Mouse (Mus musculus) heart, postnatal 4 days (tissue): ENCODE results near the gene Cdk15. TPM values are rescaled to one million over a fixed set of nuclear protein-coding genes. Genes with fewer than 3 reads are reported as not detected.
A peak's percentile ranks its signal among the peaks of the same experiment; 100 is the strongest.

Experiments used
- DNase-seq: peaks from one replicate; pipeline ENCODE4 v3.0.0; 2021
- total RNA-seq, 2 experiments: library from RNA; stranded (reverse); gene quantifications; 2 replicates each; pipeline ENCODE4 v1.2.3; 2021

Gene Cdk15
- total RNA-seq, 2 experiments from 2014 or later = not detected

DNA sequence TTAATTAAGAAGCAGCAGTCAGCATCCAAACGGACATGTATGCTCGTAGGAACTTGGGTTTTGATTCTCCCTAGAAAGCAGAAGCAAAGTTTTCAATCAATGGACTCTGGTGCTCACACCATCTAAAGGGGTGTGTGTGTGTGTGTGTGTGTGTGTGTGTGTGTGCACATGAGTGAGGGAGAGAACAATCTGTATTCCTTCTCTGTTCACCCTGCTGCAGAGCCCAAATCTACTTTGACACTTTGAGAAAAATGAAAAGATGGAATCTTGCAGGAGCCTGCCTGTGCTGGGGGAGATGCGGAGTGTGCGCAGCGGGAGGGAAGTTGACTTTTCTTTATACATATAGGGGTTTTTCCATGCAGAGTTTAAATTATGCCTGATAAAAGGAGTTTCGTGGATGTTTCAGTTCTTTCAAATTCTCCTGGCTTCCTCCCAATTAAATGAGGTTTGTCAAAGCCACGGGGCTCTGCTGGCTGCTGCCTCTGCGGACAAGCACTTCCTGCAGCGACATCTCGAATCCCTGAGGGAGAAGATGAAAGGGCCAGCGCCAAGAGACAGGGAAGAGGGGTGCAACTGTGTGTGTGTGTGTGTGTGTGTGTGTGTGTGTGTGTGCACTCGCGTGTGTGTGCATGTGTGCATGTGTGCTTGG lies 76.2 kb downstream of the Cdk15 start:
- peak; percentile 14 for DNase-seq

DNA sequence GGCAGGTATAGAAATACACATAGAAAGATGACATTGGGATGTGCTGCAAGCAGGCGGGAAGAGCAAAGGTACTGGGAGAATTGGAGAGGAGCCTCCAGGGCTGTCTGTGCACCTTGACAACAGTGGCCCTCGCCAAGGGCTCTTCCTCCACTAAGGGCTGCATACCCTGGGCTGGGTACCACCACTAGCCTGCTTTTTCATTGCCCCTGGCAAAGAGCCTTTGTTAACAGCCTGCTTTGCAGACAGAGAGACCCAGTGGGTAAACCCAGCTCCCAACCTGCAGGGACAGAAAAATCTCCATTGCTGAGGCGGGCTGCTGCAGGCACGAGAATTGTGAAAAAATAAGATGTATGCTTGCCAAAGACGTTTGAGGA lies 76.7 kb downstream of the Cdk15 start:
- DNase-seq = no peak

DNA sequence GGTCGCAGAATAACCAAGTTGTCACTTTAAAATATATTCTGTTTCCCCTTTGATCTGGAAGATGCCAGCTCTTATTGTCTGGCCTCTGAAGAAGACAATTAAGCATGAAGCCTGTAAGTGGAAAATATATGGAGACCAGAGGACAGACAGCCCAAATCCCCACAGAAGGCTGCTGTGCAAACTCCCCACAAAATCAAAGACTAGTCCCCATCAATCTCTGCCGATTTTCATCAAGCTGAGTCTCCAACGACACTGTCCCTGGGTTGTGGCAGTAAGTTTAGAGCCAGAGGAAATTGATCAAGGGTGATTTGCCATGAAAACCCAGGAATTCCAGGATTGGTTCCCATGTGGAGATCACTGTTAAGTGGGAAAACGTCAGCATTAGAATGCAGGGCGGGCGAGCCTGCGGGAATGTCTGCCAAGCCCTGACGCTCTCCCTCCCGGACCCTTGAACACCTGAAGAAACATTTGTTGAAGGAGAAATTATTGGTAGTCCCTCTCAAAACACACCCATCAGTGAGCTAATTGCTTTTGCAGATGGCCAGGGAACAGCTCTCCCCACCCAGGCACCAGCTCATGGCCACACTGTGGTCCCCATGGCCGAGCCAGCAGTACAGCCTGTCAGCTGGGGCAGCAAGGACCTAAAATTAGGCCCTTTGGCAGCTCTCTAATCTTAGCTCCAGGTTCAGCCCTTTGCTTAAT lies 77.3 kb downstream of the Cdk15 start:
- DNase-seq = peak; percentile 27

DNA sequence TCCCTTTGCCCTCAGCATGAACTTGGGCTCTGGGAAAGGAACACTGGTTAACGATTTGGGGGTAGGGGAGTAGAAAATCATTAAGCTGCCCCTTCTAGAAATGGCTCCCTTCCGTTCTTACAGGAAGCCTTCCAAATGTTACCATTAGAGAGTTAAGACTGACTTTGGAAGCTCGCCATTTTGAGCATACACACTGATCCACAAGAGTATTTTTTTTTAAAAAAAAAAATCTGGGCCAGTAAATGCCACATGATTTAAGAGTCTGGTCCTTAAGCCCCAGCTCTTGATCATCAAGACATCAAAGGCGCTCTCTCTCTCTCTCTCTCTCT lies 77.8 kb downstream of the Cdk15 start:
- DNase-seq = no peak

DNA sequence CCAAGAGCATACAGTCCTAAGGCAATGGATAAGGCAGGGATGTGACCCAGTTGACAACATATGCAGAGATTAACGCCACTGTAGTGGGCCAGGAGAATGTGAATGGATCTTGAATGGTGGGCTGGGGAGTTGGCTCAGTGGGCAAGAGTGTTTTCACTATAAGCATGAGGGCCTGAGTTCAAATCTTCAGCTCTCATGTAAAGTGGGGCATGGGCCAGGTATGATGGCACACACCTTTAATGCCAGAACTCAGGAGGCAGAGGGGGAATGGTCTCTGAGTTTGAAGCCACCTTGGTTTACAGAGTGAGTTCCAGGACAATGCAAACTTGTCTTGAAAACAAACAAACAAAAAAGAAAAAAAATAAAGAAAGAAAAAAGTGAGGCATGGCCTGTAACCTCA lies 79.5 kb downstream of the Cdk15 start:
- DNase-seq = no peak

DNA sequence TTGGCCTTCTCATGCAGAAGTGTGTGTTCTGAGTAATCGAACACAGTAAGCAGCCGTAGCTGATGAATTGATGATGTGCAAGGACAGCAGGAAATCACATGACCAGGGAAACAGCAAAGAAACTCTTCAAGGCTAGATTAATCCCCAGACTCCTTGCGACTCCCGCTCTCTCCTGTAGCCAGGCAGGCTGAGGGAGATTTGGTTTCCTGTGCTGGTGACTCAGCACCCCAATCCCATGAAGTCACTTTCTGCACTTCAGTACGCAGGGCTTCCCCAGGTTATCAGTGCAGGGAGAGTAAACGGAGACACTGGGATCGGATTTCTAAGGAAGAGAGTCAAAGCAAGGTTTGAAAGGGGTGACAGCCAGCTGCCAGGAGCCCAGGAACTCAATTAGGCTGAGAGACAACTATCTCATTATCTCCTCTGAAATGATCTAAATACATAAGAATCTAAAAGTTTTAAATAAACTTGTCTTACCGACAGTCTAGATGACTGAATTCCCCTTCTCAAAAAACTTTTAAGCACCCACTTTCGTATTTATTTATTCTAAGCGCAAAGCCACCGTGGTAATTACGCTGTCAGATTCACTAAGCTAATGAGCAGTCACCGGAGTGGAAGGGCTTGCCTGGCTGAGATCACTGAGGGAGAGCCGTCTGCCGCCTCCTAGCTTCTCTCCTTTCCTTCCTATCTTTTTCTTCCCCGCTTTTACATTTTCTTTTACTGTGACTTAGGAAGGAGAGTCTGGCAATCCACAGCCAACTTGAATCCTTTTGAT lies 84.3 kb downstream of the Cdk15 start:
- DNase-seq = no peak

DNA sequence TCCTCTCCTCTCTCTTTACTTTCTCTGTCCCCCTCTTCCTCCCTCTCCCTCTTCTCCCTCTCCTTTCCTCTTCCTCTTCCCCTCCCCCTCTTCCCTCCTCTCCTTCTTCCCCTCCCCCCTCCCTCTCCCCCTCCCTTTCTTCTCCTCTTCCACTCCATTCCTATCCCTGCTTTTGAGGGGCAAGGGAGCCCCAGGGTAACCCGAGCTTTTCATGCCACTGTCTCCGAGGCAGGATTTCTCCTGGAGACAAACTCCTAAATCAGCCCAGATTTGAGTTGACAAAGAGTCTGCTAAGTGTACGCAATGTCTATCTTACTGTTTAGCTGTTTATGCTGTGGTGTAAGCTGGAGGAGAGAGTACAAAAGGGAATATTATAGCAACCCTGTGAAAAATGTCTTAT lies 85.0 kb downstream of the Cdk15 start:
- DNase-seq = no peak

DNA sequence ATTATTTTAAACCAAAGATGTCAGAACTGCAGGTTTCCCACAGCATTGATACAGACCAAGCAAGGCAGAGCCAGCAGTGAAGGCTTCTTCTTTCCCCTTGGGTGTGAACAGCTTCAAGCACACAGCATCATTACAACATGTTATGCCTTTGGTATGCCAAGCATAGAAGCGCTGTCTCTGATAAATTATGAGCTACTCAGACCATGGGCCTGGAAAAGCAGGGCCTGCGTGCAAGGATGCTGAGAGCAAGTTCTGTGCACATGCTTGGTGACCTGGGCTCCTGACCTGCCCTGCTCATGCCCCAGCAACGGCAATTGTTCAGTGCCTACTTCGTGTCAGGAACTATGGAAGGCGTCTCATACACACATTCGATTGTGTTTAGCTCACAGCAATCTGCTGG lies 85.4 kb downstream of the Cdk15 start:
- no peak for DNase-seq

DNA sequence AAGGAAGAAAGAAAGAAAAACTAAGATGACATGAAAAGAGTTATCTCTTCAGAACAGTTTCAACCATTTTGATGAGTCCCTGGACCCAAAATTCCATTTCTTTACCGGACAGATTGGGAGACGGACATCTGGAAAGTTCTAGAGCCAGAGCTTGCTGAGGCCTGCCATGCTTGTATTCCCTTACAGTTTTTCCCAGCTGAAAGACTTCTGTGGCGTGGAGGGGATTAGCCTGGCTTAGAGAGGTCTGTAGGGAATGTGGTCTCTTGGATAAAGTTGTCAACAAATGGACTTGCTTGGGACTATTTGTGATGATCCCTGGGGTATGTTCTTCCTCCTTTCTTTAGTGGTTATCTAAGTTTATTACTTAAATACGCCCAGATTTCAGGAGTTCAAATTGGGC lies 96.0 kb downstream of the Cdk15 start:
- DNase-seq = no peak

DNA sequence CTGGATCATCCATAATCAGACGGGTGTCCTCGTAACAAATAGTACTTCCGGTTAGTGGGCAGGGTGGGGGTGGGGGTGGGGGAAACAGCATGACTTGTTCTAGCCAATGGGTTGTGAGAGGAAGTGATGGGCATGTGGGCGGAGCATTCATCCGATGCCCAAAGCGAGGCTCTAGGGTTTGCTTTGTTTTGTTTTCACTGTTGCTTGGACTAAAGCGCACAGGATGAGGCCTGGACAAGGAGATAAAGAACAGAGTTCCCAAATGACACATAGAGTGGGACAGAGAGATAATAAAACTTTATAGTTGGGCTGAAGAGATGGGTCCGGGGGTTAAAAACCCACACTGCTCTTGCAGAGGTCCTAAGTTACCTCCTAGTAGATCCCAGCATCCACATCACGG lies 98.7 kb downstream of the Cdk15 start:
- no peak for DNase-seq

DNA sequence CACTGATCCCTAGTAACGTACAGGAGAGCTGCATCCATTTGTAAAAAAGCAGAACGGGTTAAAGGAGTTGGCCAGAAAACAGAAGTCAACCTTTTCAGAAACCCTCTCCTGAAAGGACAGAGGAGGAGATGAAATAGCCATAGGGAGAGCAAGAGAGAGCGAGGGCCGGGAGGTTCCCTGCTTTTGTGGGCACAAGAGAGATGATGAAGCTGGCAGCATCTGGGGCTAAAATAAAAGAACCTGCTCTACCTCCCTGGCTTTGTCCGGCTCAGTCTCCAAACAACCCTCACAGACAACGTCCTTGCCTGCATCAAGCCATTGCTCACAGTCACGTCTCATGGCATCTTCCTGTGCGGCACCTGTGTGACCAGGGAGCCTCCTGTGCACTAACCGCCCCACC lies 102.4 kb downstream of the Cdk15 start:
- DNase-seq = no peak

DNA sequence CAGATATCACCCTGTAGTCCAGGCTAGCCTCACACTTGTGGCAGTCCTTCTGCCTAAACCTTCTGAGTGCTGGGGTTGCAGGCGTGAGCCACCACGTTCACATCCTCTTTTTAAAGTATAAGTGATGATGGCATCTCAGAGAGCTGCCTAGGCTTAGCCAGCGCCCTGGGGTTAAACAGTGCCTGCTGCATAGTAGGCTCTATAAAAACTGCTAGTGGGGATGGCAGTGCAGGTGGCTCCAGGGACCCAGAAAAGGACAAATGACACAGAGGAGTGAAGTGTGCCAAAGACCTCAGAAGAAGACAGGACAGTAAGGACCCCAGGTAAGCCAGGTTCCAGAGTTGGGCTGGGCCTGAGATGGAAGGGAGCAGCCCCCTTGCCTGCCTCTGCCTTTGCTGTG lies 104.1 kb downstream of the Cdk15 start:
- no peak for DNase-seq

DNA sequence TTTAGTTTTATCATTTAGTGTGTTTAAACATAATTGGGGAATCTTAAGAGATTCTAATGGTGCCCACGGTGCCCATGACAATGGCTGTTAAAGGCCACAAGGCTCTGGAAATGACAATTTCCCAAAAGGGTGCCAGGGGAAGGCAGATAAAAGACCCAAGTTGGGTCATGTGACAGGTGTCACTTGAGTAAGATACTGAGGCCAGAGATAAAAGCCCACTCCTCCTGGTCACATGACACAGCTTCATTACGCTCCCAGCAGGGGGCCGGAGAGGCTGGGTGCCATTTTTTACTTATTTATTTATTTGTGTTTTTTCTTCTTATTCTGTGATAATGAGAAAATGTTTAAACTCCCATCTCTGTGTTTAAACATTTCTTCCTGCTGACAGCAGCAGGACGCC lies 104.8 kb downstream of the Cdk15 start:
- DNase-seq = no peak

DNA sequence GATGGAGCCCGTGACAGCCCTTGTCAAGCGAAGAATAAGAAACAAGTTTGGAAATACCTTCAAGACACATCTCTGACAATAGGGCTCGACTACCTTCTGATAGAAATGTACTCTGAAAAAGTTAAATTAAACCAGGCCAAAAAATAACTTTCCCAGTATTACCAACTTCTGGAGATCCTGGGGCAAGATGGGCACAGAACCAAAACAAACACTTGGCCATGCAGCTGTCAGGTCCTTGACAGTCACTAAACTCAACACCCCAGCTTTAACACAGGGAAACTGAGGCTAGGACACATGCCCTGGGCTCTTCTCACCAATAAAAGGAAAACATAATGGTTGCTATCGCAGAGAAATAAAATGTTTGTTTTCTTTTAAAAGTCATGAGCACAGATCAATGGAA lies 105.3 kb downstream of the Cdk15 start:
- DNase-seq = no peak

DNA sequence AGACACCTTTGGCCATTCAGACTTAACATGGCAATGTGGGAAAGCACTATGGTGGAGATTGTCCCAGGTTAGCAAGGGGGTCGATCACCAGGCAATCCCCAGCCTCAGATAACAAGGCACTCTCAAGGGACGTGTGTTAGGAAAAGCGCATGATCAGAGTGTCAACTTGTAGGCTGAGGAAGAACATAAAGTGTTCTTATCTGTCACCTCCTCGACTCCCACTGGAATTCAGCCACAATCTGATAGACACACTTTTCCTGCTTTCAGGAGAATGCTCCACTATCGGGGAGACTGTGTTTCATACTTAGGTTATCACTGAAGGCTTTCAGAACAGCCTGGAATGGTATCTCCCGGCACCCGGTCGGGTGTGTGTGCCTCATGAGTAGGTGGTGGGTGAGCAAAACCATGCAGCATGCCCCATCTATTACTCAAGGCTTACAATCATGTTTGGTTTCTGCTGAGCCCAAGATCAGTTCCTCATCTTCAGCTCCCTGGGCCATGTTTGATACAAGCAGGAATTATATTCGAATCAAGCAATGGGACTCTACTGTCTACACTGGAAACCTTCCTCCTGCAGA lies 107.8 kb downstream of the Cdk15 start:
- DNase-seq = no peak

DNA sequence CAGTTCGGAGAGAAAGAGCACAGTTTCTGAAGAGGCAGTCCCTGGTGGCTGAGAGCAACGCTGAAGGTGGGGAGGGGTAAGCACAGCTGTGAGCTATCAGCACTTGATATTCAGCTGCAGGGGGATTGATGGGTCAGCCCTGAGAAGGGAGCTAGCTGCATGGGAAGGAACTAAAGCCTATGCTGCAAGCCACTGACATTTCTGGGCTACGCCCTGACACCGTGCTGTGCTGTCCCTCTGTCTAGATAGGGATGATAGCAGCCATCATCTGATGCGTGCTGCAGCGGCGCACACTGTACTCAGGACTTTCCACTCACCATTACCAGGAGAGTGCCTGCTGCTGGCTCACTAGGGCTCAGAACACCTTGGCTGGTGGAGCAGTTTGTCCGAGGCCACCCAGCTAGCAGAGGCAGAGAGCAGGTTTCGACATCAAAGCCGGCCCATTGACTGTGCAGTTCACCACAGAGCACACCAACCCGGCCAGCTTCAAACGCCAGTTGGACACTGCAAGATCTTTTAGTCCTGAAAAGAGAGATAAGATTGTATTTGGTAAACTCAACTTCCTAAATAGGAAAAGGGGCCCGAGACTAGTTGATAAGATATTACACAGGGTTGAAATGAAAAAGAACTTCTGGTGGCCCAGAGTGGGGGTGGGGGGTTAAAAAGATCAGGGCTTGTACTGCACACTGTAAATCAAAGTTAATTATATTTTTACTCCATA lies 111.4 kb downstream of the Cdk15 start:
- DNase-seq = no peak

DNA sequence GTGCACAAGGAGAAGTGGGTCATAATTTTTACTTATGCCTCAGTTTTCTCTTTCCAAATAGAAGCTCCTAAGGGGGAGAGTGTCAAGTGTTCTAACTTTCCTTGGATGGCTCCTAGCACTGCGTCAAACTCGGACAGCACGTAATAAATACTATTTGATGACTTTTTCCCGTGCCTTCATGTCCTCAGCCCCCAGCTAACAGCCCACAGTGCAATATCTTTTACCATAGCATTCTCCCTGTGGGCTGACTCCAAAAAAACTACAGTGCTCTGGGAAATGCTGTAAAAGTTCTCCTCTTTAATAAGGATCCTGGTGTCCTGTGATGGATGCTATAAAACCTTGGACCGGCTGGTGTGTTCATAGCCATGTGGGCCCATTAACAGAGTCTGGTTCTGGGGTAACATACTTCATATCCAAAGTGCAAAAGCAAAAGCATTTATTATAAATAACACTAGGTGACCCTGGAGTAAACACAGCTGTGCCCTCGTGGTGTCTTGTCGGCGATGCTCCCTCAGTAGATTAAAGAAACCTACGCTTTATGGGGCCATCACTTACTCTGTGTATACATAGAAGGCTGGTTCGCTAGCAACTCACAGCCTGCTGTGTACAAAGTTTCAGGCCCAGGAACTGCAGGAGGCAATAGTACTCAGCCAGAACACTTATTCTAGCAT lies 112.1 kb downstream of the Cdk15 start:
- DNase-seq = no peak

DNA sequence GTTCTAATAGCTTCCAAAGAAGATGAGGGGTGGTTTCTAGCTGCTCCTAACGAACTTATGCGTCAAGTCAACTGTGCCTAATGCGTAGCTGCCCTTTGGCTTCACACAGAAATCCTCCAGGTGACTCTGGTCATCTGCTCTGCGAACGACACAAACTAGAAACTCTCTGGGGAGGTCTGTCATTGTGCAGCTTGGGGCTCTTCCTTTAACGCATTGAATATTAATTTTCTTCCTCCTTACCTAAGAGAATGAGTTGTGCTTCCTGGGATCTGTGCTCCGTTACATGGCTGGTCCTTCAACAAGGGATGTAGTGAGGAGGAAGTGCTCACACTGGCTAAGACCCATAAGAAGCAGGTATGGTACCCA lies 112.6 kb downstream of the Cdk15 start:
- no peak for DNase-seq

DNA sequence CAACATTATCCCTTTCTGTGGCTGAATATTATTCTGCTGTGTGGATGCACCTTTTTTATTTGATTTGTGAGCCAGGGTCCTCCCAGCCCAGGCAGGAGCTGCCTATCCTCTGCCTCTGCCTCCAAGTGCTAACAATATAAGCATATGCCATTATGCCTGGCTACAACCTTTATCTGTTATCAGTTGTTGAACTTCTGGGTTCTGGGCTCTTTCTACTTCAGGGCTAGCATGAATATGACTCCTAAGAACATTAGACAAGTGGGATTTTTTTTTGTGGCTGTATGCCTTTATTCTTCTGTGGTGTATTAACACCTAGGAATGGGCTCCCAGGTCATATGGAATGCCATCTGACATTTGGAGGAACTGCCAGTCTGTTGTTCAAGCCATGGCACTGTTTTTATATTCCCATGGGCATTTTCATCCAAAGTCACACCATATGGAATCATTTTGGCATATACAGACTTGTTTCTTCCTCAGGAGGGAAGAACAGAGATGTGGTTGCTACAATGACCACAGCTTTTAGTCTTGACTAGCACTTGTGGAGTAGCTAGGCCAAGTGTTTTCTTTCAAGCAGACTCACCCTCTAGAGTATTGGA lies 113.7 kb downstream of the Cdk15 start:
- no peak for DNase-seq

DNA sequence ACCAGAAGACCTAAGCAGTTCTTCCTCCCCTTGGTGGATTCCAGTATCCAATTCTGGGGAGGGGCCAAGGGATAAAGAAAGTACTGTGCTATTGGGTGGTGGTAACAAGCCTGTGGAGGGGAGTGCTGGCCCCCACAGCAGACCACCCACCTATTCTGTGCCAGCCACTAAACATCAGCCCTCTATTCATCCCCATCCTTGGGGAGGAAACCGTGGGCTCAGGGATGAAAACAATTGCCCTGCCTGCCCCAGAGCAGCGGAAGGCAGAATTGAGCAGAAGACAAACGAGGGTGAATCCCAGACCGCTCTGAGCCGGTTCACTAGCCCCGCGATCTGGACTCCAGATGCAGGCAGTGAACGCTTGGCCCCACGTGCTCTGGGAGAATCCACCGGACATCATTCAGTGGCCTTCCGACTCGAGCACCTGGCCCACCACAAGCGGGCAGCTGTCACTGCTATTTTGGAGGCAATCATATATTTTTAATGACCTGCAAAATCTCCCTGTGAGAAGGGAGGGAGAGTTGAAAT lies 119.4 kb downstream of the Cdk15 start:
- no peak for DNase-seq

DNA sequence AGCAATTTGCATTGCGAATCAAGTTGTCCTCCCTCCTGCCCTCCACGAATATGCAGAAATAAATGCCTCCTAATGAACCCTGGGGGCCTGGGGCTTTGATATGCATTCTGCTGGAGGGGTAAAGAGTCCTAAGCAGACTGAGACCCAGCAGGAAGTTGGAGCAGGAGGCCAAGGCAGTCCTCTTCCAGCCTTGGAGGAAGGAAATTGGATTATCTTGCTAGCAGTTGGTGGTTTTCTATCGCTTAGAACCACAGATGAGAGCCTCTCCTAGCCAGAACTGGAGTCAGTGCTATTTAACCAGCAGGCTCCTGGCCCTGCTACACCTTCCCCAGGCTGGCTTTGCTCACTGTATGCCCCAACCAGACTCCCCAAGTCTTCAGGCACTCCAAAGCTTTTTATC lies 119.9 kb downstream of the Cdk15 start:
- DNase-seq = no peak

DNA sequence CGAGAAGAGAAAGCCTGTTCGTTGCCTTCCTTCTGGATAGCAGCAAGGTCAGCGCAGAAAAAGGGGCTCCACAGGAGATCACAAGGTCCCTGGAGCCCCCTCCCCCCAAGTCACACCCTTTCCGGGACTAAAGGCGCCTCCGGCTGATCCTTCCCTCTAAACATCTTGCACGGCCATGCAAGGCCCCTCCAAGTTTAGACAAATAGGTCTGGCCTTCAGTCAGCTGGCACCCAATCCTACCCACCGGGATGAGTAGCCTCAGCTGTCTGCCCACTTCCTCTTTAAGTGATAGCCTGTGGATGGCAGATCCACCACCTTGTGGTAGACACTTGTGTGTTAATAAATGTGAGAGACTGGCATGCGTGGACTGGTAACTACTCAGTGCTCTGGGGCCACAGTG lies 120.6 kb downstream of the Cdk15 start:
- no peak for DNase-seq
